Mouse (Mus musculus) C3H10T1/2 (cell line): ENCODE data around the gene Emilin1. TPM values are rescaled to one million over a fixed set of nuclear protein-coding genes. Genes with fewer than 3 reads are reported as not detected.

Source experiments
- polyA plus RNA-seq, 2 experiments: library from polyadenylated mRNA; unstranded; fragments of >200 nt; fragmentation: generic; extraction: Trizol; gene quantifications; one replicate each; pipeline ENCODE4 v1.2.1; 2012; ENCODE audit warnings: missing spikeins in 2 of 2

Emilin1 gene
- polyA plus RNA-seq, result 100 to 1,000 TPM in 1 of 2 experiments, 10 to 100 TPM in 1; 72.2 to 299 TPM

GRCm38 (mm10) chr5:30913060-30913841 lies at the start of gene Emilin1:
TSS of gene Emilin1 (plus strand) at chr5:30913402.

GRCm38 (mm10) chr5:30867712-30868111 lies 45.5 kb upstream of the Emilin1 start, which contains the start of gene Tmem214:
TSS of gene Tmem214 (plus strand) at chr5:30868012.

GRCm38 (mm10) chr5:30888337-30889087 lies 24.7 kb upstream of the Emilin1 start, which contains the start of gene Agbl5:
TSS of gene Agbl5 (plus strand) at chr5:30888694.

GRCm38 (mm10) chr5:30907413-30908059 lies 5.7 kb upstream of the Emilin1 start, which contains the start of gene Ost4:
TSS of gene Ost4 (minus strand) at chr5:30907788.

GRCm38 (mm10) chr5:30921256-30922033 lies 8.2 kb downstream of the Emilin1 start, which contains the start of gene Khk:
TSS of gene Khk (plus strand) at chr5:30921431.

GRCm38 (mm10) chr5:30944956-30945781 lies 32.0 kb downstream of the Emilin1 start, which contains the start of gene Cgref1:
TSS of gene Cgref1 (minus strand) at chr5:30945591.

GRCm38 (mm10) chr5:30959966-30960501 lies 46.8 kb downstream of the Emilin1 start, which contains the start of gene Preb:
TSS of gene Preb (minus strand) at chr5:30960361.

GRCm38 (mm10) chr5:30968416-30968815 lies 55.2 kb downstream of the Emilin1 start, which contains the start of gene Tcf23:
TSS of gene Tcf23 (plus strand) at chr5:30968662.

Other genes starting within 250 kb of the Emilin1 start
- 100 to 1,000 TPM; 146 to 264 TPM for gene Cenpa, start 246.6 kb upstream of the Emilin1 start, polyA plus RNA-seq
- gene Dpysl5, start 201.8 kb upstream of the Emilin1 start, polyA plus RNA-seq, result under 1 TPM in 1 of 2 experiments, not detected in 1; under 0.01 TPM
- 10 to 100 TPM; 15.0 to 44.0 TPM for gene Mapre3, start 98.8 kb upstream of the Emilin1 start, polyA plus RNA-seq
- gene Tmem214, start 45.4 kb upstream of the Emilin1 start, polyA plus RNA-seq, result 10 to 100 TPM; 49.8 to 61.3 TPM
- gene Agbl5, start 24.7 kb upstream of the Emilin1 start, polyA plus RNA-seq, result 10 to 100 TPM in 1 of 2 experiments, 1 to 10 TPM in 1; 3.0 to 14.2 TPM
- 100 to 1,000 TPM; 358 to 516 TPM for gene Ost4, start 5.6 kb upstream of the Emilin1 start, polyA plus RNA-seq
- 10 to 100 TPM in 1 of 2 experiments, 1 to 10 TPM in 1; 4.2 to 16.0 TPM for gene Khk, start 8.0 kb downstream of the Emilin1 start, polyA plus RNA-seq
- gene Cgref1, start 32.2 kb downstream of the Emilin1 start, polyA plus RNA-seq, result 10 to 100 TPM in 1 of 2 experiments, 1 to 10 TPM in 1; 7.5 to 26.7 TPM
- 100 to 1,000 TPM; 101 to 115 TPM for gene Preb, start 47.0 kb downstream of the Emilin1 start, polyA plus RNA-seq
- gene Tcf23, start 55.3 kb downstream of the Emilin1 start, polyA plus RNA-seq, result under 1 TPM; 0.01 to 0.09 TPM
- gene Atraid, start 134.9 kb downstream of the Emilin1 start, polyA plus RNA-seq, result 100 to 1,000 TPM in 1 of 2 experiments, 10 to 100 TPM in 1; 87.3 to 332 TPM
- 1 to 10 TPM; 4.7 to 5.6 TPM for gene Slc5a6, start 135.5 kb downstream of the Emilin1 start, polyA plus RNA-seq
- 10 to 100 TPM; 17.9 to 34.9 TPM for gene Cad, start 141.4 kb downstream of the Emilin1 start, polyA plus RNA-seq
- gene Dnajc5g, start 192.9 kb downstream of the Emilin1 start, polyA plus RNA-seq, result not detected
- 1 to 10 TPM in 1 of 2 experiments, under 1 TPM in 1; 0.47 to 3.0 TPM for gene Slc30a3, start 194.8 kb downstream of the Emilin1 start, polyA plus RNA-seq
- under 1 TPM; 0.04 to 0.61 TPM for gene Trim54, start 203.3 kb downstream of the Emilin1 start, polyA plus RNA-seq
- not detected for gene Ucn, start 225.4 kb downstream of the Emilin1 start, polyA plus RNA-seq
- 10 to 100 TPM; 21.8 to 85.3 TPM for gene Mpv17, start 240.8 kb downstream of the Emilin1 start, polyA plus RNA-seq